Mouse (Mus musculus): Measurements from ENCODE around the gene Rps16.

Rps16 gene

GRCm38 (mm10) chr7:28350155-28350883 lies at the start of gene Rps16:
Gene Rps16 (plus strand): TSS chr7:28350652.
- DNase-seq (ENCODE audit: low read depth, low spot score), result peak; percentile 99

DNA sequence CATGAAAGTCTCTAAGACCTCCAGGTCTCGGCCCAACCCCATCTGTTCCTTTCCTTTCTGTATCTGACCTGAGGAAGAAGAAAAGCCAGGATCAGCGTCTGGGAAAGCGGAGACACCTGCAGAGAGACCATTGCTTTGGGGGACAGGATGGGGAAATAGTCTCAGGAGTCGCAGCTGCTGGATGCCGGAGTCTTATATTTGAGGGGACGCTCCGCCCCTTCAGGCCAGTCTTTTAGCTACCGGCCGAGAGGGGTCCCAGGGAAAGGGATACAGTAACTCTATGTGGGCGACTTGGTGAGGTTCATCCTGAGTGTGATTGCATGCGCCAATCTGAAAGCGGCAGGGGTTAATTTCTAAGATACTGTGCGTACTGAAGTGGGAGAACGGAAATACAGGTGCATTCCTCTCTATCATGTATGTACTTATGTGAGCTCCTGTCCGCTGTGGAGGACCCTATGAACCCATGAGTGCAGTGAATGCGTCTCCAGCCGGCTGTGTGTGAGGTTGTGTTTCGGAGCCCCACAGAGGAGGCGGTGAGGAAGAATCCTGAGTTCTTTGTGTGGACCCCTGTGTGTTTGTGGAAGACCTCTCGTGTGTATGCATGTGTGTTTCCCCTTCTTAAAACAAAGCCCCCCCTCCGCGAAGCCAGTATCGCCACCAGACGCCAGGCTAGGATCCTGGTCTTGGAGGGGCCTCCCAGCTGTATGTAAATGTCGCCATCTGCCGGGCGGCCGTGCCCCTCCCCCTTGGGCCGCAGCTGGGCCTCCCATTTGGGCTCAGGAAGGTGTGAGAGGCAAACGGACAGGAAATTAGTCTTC lies 48.6 kb upstream of the Rps16 start, which contains the start of gene Dll3:
Gene Dll3, minus strand, starts transcription at position 623 of the 818 bp plus-strand sequence.
- DNase-seq (ENCODE audit: low read depth, low spot score), result peak; percentile 33

DNA sequence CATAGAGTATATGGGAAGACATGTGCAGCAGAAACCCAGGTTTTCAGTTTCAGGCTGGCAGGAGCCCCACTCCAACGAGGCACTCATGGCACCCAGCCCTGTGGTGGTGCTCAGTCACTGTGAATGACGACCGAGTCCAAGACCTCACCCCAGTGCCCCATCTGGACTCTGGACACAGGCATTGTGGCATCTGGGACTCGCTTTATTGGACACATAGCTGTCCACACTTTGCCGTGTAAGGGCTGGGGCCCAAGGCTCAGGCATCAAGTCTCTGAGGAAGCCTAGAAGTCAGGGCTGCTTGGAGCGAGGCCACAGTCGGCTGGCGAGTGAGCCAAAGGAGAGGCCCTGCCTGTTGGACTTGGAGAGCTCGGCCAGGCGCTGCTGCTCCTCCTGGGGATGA lies 44.8 kb upstream of the Rps16 start:
- DNase-seq (ENCODE audit: low read depth, low spot score), result no peak

DNA sequence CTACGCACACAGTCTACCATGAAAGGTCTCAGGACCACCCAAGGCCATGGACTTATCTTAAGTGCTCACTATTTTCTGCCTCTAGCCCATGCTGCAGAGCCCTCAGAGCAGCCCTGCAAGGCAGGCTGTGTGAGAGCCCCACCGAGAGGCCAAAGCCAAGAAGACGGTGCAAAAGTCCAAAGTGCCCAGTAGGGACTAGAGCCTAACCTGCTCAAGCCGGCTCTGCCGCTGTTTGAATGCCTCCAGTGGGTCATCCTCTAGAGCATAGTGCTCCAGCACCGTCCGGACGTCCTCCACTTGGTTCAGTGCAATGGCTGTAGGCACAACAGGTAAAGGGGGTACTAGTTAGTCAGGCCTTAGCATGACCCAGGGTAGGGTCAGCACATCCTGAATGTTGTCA lies 44.2 kb upstream of the Rps16 start:
- DNase-seq (ENCODE audit: low read depth, low spot score), result no peak

DNA sequence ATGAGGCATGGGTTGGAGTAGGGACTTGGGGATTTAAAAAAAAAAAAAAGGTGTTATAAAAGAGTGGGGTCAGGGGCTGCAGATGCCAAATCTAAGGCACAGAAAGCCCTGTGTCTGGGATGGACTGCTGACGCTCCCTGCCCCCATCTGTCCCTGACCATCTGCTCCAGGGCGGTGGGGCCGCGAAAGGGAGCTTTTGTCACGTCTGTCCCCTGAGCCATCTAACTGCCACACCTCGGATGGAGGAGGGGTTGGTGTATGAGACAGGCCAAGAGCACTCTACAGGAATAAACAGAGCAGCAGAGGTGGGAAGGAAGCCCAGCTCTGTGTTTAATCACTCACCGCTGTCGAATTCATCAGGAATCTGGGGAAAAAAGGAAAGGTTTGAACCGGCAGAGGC lies 40.7 kb upstream of the Rps16 start:
- no peak for DNase-seq (ENCODE audit: low read depth, low spot score)

GRCm38 (mm10) chr7:28311151-28311925 lies 39.1 kb upstream of the Rps16 start:
- DNase-seq (ENCODE audit: low read depth, low spot score), result peak; percentile 21

- DNase-seq (ENCODE audit: low read depth, low spot score), result peak; percentile 99
Observed at GRCm38 (mm10) chr7:28311926-28312543, 38.4 kb upstream of the Rps16 start, which contains the start of gene Timm50. Gene Timm50 (minus strand): TSS chr7:28312072.

DNA sequence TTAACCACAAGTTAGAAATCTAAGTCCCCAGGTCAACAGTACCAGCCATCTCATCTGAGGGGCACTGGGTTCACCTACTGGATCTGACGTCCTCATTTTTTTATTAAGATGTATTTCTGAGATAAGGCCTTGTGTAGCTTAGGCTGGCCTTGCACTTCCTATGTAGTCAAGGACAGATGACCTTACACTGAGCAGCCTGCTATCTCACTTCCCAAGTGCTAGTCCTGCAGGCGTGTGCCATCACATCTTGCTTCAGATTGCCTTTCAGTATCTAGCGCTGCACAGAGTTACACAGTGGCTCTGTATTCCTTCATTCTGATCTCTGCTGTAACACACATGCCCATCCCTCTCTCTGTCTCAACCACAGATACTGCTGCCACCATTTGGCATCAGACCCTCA lies 32.4 kb upstream of the Rps16 start:
- DNase-seq (ENCODE audit: low read depth, low spot score), result no peak

DNA sequence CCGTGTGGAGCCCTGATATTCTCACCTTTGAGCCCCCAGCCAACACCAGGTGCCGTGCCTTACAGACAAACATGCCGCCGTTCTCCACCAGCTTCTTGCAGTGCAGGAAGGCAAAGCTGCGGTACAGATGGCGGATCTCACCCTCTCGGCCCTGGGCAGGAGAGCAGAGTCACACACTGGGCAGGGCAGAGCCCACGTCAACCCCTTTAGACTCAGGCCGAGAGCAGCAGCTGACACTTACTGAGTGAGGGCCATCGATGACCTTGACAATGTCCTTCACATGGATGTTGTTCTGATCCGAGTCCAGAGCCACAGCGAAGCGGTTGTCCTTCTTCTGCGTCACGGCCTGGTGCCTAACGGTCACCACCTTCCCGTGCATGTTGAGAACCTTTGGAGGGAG lies 31.7 kb upstream of the Rps16 start:
- no peak for DNase-seq (ENCODE audit: low read depth, low spot score)

DNA sequence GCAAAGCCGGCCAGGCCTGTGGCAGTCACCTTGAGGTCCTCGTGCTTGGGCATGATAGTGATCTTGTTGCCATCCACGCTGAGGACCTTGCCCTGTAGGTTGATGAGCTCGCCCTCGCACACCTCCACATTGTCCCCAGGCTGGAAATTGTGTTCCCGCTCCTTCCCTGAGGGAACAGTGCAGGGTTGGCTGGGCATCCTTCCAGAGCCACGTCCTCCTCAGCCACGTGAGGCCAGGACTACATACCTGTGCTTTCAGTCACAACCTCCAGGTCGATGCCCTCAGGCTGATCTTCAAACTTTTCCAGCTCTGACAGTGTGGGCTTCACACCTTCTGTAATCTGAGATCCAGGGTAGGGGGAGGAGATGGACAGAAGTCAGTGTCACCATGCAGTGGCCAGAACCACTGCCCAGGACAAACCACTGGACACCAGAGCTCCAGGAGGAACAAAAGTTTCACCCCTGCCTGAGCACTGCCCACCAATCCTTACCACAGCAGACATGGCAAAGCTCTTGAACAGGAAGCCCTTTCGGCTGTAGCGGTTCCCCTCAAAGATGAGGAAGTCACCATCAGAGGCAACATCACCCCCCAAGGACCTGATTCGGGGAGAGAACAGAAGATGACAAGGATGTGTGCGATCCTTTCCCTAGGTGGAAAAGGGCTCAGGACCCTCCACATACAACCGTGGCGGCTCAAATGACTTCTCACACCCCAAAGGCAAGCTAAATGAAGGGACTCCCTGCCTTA lies 28.3 kb upstream of the Rps16 start:
- DNase-seq (ENCODE audit: low read depth, low spot score), result no peak

- DNase-seq (ENCODE audit: low read depth, low spot score), result no peak
Observed at GRCm38 (mm10) chr7:28325293-28325692, 25.2 kb upstream of the Rps16 start.

DNA sequence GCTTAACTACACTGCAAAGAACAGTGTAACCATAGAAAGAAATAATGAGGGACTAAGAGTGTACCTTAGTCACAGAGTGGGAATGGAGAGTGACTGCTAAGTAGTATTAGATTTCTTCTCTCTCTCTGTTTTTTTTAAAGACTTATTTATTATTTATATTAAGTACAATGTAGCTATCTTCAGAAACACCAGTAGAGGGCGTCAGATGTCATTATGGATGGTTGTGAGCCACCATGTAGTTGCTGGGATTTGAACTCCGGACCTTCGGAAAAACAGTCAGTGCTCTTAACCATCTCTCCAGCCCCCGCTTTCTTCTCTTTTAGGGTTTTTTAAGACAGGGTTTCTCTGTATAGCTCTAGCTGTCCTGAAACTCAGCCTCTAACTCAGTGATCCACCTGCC lies 24.0 kb upstream of the Rps16 start:
- DNase-seq (ENCODE audit: low read depth, low spot score), result no peak

- DNase-seq (ENCODE audit: low read depth, low spot score), result no peak
Observed at GRCm38 (mm10) chr7:28328260-28328659, 22.2 kb upstream of the Rps16 start.

DNA sequence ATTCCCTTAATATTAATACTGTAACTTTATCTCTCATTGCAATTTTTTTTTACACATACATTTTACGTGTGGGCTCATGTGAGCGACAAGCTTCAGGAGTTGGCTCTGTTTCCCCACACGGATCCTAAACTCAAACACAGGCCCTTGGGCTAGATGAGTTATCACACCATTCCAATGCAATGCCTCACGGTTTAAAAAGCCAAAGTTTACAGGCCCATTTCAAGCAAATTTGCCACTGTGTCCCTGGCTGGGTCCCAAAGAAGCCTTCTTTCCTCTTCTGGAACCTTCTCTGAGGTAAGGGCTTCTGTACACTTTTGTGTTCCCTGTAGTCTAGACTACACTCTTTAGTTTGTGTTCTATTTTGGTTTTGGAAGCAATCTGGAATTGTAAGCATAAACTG lies 15.9 kb upstream of the Rps16 start:
- no peak for DNase-seq (ENCODE audit: low read depth, low spot score)

GRCm38 (mm10) chr7:28335471-28335870 lies 15.0 kb upstream of the Rps16 start:
- DNase-seq (ENCODE audit: low read depth, low spot score), result no peak

- DNase-seq (ENCODE audit: low read depth, low spot score), result peak; percentile 99
Observed at GRCm38 (mm10) chr7:28338108-28338998, 12.1 kb upstream of the Rps16 start, which contains the start of gene Supt5. Gene Supt5 (minus strand): TSS chr7:28338746.

GRCm38 (mm10) chr7:28339213-28339917 lies 11.1 kb upstream of the Rps16 start:
- peak; percentile 39 for DNase-seq (ENCODE audit: low read depth, low spot score)

- DNase-seq (ENCODE audit: low read depth, low spot score), result no peak
Observed at GRCm38 (mm10) chr7:28341381-28341780, 9.1 kb upstream of the Rps16 start.

DNA sequence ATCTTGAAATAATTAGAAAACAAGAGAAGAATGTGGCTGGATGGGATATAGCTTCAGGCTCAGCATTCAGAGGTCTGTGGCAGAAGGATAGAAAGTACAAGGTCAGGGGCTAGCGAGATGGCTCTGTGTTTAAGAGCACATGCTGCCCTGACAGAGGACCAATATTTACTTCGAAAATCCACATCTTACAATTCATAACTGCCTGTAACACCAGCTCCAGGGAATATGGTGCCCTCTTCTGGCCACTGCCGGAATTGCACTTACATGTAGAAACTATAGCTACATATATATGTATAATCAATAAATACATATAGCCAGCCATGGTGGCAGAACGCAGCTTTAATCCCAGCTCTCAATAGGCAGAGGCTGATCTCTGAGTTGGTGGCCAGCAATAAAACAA lies 5.8 kb upstream of the Rps16 start:
- DNase-seq (ENCODE audit: low read depth, low spot score), result peak; percentile 86

Data from brain, adult 2 months (tissue).